Mouse (Mus musculus): ENCODE measurements around the gene Lipa.

DNA sequence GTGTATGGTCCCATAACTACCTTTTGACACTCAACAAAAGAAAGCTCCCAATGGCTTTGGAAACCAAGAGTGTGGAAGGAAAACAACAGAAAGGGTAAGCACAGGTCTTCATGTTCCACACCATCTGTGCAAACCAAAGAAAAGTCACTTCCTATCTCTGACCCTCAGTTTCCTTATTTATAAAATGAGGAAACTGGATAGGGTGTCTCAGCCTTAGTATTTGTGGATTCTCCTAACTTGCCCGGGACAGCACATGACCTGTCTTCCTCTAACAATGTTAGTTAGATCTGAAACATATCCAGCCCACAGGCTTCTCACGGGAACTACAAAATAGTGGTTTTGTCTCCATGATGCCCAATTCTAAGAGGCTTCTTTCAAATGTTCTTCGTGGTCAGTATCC is 62.8 kb downstream of the Lipa start:
- TF ChIP-seq CTCF (IDR thresholded peaks at IDR 0.05; ENCODE audit: insufficient read depth, low read depth, low read length) (no peak), POLR2A (IDR thresholded peaks at IDR 0.05; ENCODE audit: insufficient read depth, low read depth, low read length) (no peak)

Data from olfactory bulb, adult 2 months (tissue).